Mouse (Mus musculus): ENCODE data around the gene Grik3.

GRCm38 (mm10) chr4:125763056-125763455, 272.6 kb downstream of the Grik3 start:
- TF ChIP-seq CTCF (IDR thresholded peaks at IDR 0.05; ENCODE audit: borderline replicate concordance, insufficient read depth, low read length) (no peak), POLR2A (IDR thresholded peaks at IDR 0.05; ENCODE audit: low read depth, low read length) (no peak)

All from embryonic fibroblast, embryonic 13.5 days (primary cell).